Mouse (Mus musculus) heart, postnatal 0 days (tissue): ENCODE measurements at regions not wholly inside any gene's neighbourhood (a gene's known extent, or its start where the extent isn't known, plus 50 kb on each side); places are given as distances from the start of the nearest gene placed in this dataset.

Experiments
- CTCF ChIP-seq: IDR thresholded peaks from 2 replicates; pipeline ENCODE4 v1.5.1; 2016; ENCODE audit warnings: antibody characterized with exemption, control low read depth, low read depth
- EP300 ChIP-seq: IDR thresholded peaks from 2 replicates; pipeline ENCODE4 v1.6.1; 2016; ENCODE audit warnings: antibody characterized with exemption, low read depth

GRCm38 (mm10) chr7:64048452-64049182 is 105.0 kb upstream of the Trpm1 start:
- TF ChIP-seq EP300 (no peak), CTCF (peak; percentile 37)
